Mouse (Mus musculus) cortical plate, adult 2 months (tissue): ENCODE measurements around the gene Adcy1.

ENCODE experiments used
- CTCF ChIP-seq: fragments of 200-500 bp; IDR thresholded peaks from 2 replicates; pipeline ENCODE4 v1.5.1; 2011; ENCODE audit warnings: mild to moderate bottlenecking, control low read depth, low read length; ENCODE audit not compliant: insufficient read depth; ENCODE audit errors: extremely low read depth
- POLR2A ChIP-seq: fragments of 200-500 bp; IDR thresholded peaks from 2 replicates; pipeline ENCODE4 v1.6.1; 2011; ENCODE audit warnings: mild to moderate bottlenecking, low read length, control low read depth; ENCODE audit not compliant: insufficient read depth; ENCODE audit errors: extremely low read depth

GRCm38 (mm10) chr11:7083911-7084310 lies 20.6 kb downstream of the Adcy1 start:
- TF ChIP-seq CTCF: no peak
- no peak for TF ChIP-seq POLR2A
